Mouse (Mus musculus): ENCODE results near the gene Foxn2.
"Not testable (repeated sequence)": the region's sequence is repeated elsewhere in the genome, so short reads cannot be mapped to it uniquely, and the experiment has no call there.

Gene Foxn2

DNA sequence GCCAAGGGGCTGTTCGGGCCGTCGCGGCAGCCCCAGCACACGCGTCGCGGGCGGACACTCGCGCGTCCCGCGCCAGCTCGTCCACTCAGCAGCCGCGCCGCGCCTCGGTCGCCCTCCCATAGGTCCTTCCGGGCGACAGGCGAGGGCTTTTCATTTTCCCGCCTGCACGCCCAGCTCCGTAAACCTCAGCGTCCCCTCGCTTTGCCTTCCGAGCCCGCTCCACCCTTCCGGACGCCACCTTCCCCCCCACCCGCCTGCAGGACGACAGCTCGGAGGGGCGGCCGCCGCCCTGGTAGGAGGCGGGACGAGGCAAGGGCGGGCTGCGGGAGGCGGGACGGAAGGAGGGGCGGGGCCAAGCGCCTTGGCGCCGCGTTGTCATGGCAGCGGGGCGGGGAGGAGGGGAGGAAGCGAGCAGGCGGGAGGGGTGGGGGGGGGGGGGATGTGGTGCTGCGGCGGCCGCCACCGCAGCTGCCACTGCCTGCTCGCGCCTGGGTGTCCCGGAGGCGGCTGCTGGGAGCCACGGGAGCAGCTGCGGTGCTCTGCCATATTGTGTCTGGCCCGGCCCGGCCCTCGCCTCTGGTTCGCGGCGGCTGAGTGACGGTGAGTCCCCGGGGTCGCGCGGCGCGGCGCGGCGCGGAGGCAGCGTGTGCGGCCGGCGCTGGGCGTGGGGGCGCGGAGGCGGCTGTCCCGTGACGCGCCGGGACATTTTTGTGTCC, at the start of gene Foxn2:
Foxn2 (plus strand) TSS at position 427 of the 716 bp plus-strand sequence.
- DNase-seq = peak; percentile 98

DNA sequence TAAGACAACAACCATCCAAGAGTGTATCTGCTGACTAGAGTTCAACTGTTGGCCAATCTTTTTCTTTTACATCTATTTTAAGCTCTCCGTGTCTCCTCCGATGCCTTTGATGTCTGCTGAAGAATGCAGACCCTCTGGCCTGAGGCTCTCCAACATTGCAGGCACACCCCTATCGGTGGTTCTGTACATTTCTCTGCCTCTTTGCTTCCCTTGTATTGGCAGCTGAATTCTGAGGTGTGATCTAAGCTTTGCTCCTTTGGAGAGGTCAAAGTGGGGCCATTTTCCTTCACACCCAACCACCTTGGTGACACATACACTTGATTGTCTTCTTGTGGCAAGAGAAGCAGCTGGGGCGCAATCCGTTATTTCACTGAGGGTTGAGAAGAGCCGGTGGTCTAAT, 43.0 kb upstream of the Foxn2 start:
- DNase-seq = no peak

DNA sequence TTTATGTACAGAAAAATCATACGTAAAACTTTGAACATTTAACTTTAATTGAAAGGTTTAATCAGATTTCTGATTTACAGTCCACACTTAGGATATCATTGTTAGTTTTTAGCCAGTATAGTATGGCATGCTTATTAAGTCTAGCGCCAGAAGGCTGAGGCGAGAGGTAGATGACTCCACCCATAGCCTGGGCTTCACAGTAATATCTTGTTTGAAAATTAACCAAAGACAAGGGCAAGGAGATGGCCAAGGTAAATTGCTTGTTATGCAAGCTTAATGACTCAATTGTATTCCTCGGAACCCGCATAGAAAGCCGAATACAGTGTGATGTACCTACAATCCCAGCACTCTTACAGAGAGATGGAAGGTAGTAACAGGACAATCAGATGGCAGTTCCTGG, 42.4 kb upstream of the Foxn2 start:
- no peak for DNase-seq

DNA sequence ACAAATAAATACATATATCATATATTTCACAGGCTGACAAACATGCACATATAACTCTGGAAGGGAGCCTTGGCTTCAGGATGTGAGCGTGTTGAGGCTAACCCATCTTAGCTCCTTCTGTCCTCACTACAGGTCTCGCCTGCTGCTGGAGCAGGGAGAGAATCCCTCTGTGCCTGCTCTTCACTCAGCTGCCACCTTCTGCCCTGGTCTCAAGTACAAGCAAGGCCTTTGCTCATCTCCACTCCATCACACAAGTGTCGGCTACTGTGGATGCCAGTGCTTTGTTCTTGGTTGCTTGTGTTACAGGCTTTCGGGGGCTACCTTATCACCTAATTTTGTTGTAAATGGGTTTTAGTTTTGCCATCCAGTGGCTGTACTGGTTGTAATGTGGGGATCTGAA, 41.7 kb upstream of the Foxn2 start:
- no peak for DNase-seq

DNA sequence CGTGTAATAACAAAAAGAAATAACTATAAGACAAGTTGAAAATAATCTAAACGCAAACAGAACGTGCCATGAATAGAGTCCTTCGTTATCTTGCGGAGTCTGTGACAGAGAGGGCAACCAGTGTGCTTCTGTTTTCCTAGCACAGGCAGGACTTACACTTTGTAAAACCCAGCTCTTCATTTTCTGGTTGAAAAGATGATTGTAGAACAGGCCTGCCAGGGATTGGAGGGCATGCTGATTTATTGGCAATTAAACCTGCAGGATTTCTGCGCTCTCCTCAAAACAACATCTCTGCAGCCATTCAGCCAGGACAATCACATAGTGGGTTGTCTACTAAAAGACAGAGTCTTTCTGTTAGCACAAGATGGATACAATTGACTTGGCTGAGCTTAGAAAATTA, 40.4 kb upstream of the Foxn2 start:
- no peak for DNase-seq

GRCm38 (mm10) chr17:88400702-88401475, 39.6 kb upstream of the Foxn2 start:
- no peak for DNase-seq

DNA sequence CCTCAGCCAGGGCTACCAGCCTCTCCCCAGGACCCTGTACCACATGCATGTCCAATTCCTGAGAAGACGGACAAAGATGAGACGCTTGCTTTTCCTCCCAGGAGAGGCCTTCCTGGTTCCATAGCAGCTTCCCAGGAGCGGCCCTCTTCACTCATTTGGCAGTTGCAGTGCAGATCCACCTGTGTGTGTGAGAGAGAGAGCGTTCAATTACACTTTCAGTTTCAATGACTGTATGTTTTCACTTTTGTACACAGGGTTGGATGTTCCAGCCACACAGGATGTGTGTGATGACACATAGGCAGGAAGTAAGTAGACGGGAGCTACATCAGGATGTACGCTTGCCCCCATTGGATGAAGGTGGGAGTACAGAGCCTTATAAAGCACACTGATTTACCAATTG, 37.2 kb upstream of the Foxn2 start:
- DNase-seq = peak in 1 of 2 experiments; percentile 20

- no peak for DNase-seq
Observed at GRCm38 (mm10) chr17:88404471-88404870, 36.0 kb upstream of the Foxn2 start.

- no peak for DNase-seq
Observed at GRCm38 (mm10) chr17:88405076-88405475, 35.4 kb upstream of the Foxn2 start.

- DNase-seq = no peak
Observed at GRCm38 (mm10) chr17:88409706-88410105, 30.8 kb upstream of the Foxn2 start.

DNA sequence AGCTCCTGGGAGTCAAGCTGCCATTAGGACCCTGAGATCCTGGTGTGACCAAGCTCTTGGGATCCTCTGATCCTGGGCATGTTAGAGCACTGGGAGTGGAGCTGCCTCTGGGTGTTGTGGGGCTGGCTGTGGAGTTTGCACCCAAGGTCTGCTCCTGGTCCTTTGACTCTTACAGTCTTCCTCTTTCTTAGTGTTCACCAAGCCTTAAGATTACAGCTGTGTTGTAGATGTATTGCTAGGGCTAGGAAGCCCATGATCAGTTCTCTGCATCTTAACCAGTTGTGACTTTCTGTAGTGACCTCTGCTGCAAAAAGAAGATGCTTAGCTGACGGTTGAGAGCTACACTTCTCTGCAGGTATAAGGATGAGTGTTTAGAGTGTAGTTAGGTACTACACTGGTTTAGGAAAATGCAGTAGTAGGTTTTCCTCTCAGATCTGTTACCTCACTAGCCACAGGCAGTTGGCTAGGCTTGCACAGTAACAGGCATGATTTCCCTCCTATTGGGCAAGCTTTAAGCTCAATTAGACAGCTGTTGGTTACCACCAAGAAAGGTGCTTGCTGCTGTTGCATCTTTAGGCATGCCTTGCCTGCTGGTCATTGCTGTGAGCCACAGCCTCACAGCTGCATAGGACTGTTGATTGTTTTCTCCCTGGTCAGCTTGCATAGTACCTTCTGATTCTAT, 27.2 kb upstream of the Foxn2 start:
- DNase-seq = no peak

GRCm38 (mm10) chr17:88420426-88420825, 20.1 kb upstream of the Foxn2 start:
- DNase-seq = no peak

DNA sequence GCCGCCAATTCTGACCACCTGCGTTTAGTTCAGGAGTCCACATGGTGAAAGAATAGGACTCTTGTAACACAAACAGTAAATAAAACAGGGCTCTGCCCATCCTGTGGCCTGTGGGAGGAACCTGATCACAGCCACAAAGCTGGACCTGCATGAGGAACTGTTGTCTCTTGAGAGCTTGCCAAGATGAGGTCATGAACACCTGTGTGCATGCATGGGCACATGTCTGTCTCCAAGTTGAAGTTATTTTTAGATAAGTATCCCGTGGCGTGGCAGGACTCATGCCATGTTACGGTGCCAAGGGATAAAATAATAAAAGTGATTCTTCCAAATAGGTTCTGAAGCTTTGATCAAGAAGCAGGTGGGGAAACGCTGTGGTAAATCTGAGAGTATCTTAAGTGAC, 19.3 kb upstream of the Foxn2 start:
- DNase-seq = no peak

DNA sequence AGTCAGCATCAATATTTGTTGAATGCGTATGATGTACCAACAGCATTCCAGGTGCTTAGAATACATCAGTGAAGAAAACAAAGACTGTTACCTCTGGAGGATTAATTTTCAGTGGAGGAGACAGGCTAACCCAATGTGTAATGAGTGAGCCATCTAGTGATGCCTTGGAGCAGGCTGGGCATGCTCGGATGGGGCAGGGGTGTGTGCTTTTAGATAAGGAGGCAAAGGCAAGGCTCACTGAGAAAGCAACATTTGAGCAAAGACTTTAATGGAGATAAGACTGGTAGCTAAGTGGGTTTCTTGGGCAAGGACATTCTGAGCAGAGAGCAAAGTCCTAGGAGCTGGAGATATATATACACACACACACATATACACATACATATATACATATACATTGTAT, 9.8 kb upstream of the Foxn2 start:
- no peak for DNase-seq

GRCm38 (mm10) chr17:88431486-88431885, 9.0 kb upstream of the Foxn2 start:
- no peak for DNase-seq

GRCm38 (mm10) chr17:88431987-88432386, 8.5 kb upstream of the Foxn2 start:
- DNase-seq = no peak

GRCm38 (mm10) chr17:88435322-88435721, 5.2 kb upstream of the Foxn2 start:
- DNase-seq = no peak

- DNase-seq = no peak
Observed at GRCm38 (mm10) chr17:88436284-88436683, 4.2 kb upstream of the Foxn2 start.

DNA sequence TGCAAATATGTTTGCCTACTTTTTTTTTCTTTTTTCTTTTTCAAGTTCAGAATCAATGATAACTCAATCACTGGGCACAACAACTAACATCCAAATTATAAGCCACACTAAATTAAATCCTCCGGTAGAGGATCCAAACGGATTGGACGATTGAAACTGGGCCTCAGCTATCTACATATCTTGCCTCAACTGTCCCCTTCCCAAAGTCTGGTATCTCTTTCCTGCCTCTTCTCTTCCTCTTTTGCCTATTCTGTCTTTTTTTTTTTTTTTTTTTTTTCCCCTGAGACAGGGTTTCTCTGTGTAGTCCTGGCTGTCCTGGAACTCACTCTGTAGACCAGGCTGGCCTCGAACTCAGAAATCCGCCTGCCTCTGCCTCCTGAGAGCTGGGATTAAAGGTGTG, 3.8 kb upstream of the Foxn2 start:
- not testable (repeated sequence) for DNase-seq

GRCm38 (mm10) chr17:88437391-88437790, 3.1 kb upstream of the Foxn2 start:
- DNase-seq = no peak

- DNase-seq = no peak
Observed at GRCm38 (mm10) chr17:88439536-88440050, 918 bp upstream of the Foxn2 start.

DNA sequence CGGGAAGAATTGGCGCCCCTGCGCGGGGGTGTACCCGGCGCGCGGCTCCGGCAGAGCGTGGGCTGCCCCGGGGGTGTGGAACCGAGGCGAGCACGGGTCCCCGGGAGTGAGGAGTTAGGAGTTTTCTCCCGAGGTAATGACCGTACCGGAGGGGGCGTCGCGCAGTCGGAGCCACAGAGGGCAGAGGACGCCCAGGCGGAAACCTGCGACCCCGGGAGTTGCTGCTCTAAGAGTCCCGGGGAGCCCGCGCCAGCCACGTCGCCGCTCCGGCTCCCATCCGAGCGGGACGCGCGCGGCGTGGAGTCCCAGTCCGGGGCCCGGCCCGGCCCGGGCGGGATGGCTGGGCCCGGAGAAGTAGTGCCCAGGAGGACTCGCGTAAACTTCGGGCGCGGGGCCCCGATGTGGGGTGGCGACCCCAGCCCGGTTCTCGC, 505 bp downstream of the Foxn2 start:
- DNase-seq = no peak

DNA sequence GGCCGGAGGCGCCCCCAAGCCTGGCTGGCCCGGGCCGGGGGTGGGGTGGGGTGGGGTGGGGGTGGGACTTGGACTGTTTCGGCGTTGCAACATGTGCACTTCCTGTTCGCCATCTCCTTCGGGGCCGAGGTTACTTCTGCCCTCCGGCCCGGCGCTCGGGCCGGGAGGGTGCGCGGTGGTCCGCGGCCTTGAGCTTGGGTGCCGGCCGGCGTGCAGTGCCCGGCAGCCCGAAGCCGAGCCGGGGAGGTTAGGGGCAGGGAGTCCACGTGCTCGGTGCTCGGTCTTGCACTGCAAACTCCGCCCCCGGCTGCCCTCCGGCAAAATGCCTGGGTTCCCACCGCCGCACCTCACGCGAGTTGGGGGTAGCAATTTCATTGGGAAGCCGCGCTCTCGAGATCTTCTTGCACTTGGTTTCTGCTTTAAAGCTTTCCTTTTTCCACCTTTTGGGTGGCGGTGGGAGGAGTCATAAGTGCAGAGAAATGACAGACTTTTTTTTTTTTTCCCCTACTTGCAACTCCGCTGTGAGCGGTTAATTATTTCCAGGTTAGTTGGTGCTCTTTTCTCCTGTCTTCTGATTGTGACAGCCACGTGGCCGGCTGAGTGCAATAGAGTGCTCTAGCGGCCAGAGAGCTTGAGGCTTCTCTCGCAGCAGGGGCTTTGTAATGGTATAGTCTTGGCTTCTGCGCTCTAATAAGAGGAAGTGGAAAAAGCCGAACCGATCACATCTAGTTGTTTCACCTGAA, 1.1 kb downstream of the Foxn2 start:
- peak; percentile 71 to 76 for DNase-seq
